ENCODE assay signal across 8 mouse cellular contexts in the genomic region with DNA sequence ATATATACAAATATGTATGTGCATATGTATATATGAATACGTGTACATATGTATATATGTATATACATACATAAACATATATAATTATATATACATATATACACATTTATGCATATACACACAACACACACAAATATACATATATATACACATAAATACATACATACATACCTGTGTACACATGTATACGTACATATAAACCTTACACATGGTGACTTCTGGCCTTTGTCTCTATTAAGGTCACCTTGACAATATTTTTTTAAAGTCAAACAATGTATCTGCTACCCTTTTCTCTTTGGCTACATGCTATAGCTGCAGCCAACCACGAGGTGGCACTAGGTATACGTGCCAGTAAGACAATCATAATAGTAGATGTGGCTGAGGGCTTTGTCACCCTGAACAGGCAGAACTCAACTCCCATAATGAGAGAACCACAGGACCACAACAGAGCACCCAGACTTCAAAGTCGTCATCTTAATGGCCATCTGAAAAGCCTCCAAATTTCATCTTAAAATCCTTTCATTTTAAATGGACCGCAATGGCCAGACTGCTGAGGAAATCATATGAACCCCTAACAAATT.
A peak's percentile ranks its signal among the peaks of the same experiment; 100 is the strongest.
DNase-seq lines count a peak whose midpoint lies in the region; ATAC-seq and TF ChIP-seq lines count a peak whose summit lies in the region.
"Had no signal": no experiment of that assay in that cellular context is flagged by ENCODE, and none has a peak within 500 bp of the region (broad histone marks: within the 10 kb centered on the region; RNA-seq: fewer than 3 reads in every experiment).

No protein-coding gene starts in this region.

- no peak overlapping the region for H3K4me2 ChIP-seq in hindbrain, embryonic 11.5 days (replicated peaks; ENCODE audit: low read depth, low read length)
- H3K4me2 ChIP-seq in lung, postnatal 0 days (replicated peaks; ENCODE audit: low read depth, low read length) = peak overlapping the region; percentile 45

- ATAC-seq in frontal cortex, adult (ENCODE audit: low TSS enrichment) = peak; percentile 84
- ATAC-seq in hindbrain, embryonic 11.5 days (ENCODE audit: low FRiP score) = peak; percentile 86
- peak; percentile 62 for ATAC-seq in lung, postnatal 0 days

- no peaks in the 10 kb centered on the region for H3K4me1 ChIP-seq in hindbrain, embryonic 11.5 days (replicated peaks; ENCODE audit: control insufficient read depth, insufficient read depth, low read length)
- H3K4me1 ChIP-seq in lung, postnatal 0 days (ENCODE audit: insufficient read depth, low read depth, low read length) = no peaks in the 10 kb centered on the region

- peak; percentile 96 for TF ChIP-seq CTCF in lung, postnatal 0 days (IDR thresholded peaks at IDR 0.05)

- no peak overlapping the region for H3K27ac ChIP-seq in hindbrain, embryonic 11.5 days (ENCODE audit: low read depth, low read length)
- no peak overlapping the region for H3K27ac ChIP-seq in lung, postnatal 0 days (ENCODE audit: low read length)
- H3K27ac ChIP-seq: macrophage had no signal

- no peaks in the 10 kb centered on the region for H3K9me3 ChIP-seq in hindbrain, embryonic 11.5 days (ENCODE audit: control insufficient read depth, low read length)
- no peaks in the 10 kb centered on the region for H3K9me3 ChIP-seq in lung, postnatal 0 days (ENCODE audit: low read length)

- peak; percentile 70 for DNase-seq in R1 (ENCODE audit: low read depth, low spot score)
- DNase-seq in cerebellum, adult 9-10 months = peak; percentile 68
- peak; percentile 79 for DNase-seq in hindbrain, embryonic 11.5 days (ENCODE audit: low spot score)
- peak; percentile 66 for DNase-seq in layer of hippocampus, adult 9-10 months (ENCODE audit: low spot score)
- peak; percentile 80 for DNase-seq in lung, postnatal 0 days (ENCODE audit: low spot score)
- DNase-seq in retina, postnatal 1 day = peak; percentile 79

- 15% methylated on average over 6 of the region's 6 CpGs for WGBS in hindbrain, embryonic 11.5 days
- 13% methylated on average over 6 of the region's 6 CpGs for WGBS in lung, postnatal 0 days

- TF ChIP-seq EP300 in lung, postnatal 0 days (IDR thresholded peaks at IDR 0.05) = no peak

- no peaks in the 10 kb centered on the region for H3K27me3 ChIP-seq in hindbrain, embryonic 11.5 days (ENCODE audit: control insufficient read depth, insufficient read depth, low read length)
- no peaks in the 10 kb centered on the region for H3K27me3 ChIP-seq in lung, postnatal 0 days (replicated peaks; ENCODE audit: insufficient read depth, low read length)

- H3K36me3 ChIP-seq in hindbrain, embryonic 11.5 days (ENCODE audit: control insufficient read depth, insufficient read depth, low read length) = no peaks in the 10 kb centered on the region
- no peaks in the 10 kb centered on the region for H3K36me3 ChIP-seq in lung, postnatal 0 days (ENCODE audit: insufficient read depth, low read length)

- H3K9ac ChIP-seq in hindbrain, embryonic 11.5 days (ENCODE audit: low read depth, low read length) = no peak overlapping the region
- H3K9ac ChIP-seq in lung, postnatal 0 days (replicated peaks; ENCODE audit: low read depth) = no peak overlapping the region

- no peak overlapping the region for H3K4me3 ChIP-seq in hindbrain, embryonic 11.5 days (ENCODE audit: low read depth, low read length)
- H3K4me3 ChIP-seq in lung, postnatal 0 days (ENCODE audit: low read depth, low read length) = peak overlapping the region; percentile 21; the same call in 1 of the 2 replicates
